Mouse (Mus musculus) G1E (cell line): ENCODE measurements around the gene Relch.

Source experiments
- CTCF ChIP-seq: IDR thresholded peaks from 2 replicates; pipeline ENCODE4 v1.5.1; 2012; ENCODE audit warnings: low read depth, low read length, inconsistent platforms, mixed read lengths
- GATA1 ChIP-seq: IDR thresholded peaks from 2 replicates; pipeline ENCODE4 v1.6.1; 2012; ENCODE audit warnings: borderline replicate concordance, low read length, inconsistent platforms, mixed read lengths
- POLR2AphosphoS5 ChIP-seq: IDR thresholded peaks from 2 replicates; pipeline ENCODE4 v1.6.1; 2012; ENCODE audit warnings: low read depth, low read length, inconsistent platforms; ENCODE audit not compliant: insufficient replicate concordance
- TAL1 ChIP-seq: conservative IDR thresholded peaks from 2 replicates; pipeline ENCODE4 v1.6.1; 2012; ENCODE audit warnings: low read depth, low read length, inconsistent platforms, mixed read lengths

GRCm38 (mm10) chr1:105781391-105782146, 117.9 kb downstream of the Relch start:
- no peak for TF ChIP-seq CTCF
- TF ChIP-seq TAL1, result no peak
- TF ChIP-seq GATA1, result no peak
- no peak for TF ChIP-seq POLR2AphosphoS5
